Mouse (Mus musculus) ES-Bruce4 (cell line): ENCODE measurements around the gene Cyb5r4. TPM values are rescaled to one million over a fixed set of nuclear protein-coding genes. Genes with fewer than 3 reads are reported as not detected.

Experiments used
- H3K27ac ChIP-seq: 2 replicates; pipeline ENCODE4 v1.5.1; 2012; ENCODE audit warnings: low read length, inconsistent platforms; ENCODE audit not compliant: insufficient read depth
- H3K27me3 ChIP-seq: 2 replicates; pipeline ENCODE4 v1.6.1; 2012; ENCODE audit warnings: mild to moderate bottlenecking, low read length, inconsistent platforms; ENCODE audit not compliant: control insufficient read depth, poor library complexity, insufficient read depth, severe bottlenecking
- H3K36me3 ChIP-seq: 2 replicates; pipeline ENCODE4 v1.6.1; 2012; ENCODE audit warnings: inconsistent platforms, mild to moderate bottlenecking, low read length, moderate library complexity; ENCODE audit not compliant: control insufficient read depth, poor library complexity, insufficient read depth, severe bottlenecking
- H3K4me1 ChIP-seq: one replicate; pipeline ENCODE4 v1.8.1; 2011; ENCODE audit warnings: low read length; ENCODE audit not compliant: control insufficient read depth, insufficient read depth
- H3K4me3 ChIP-seq: 2 replicates; pipeline ENCODE4 v1.5.1; 2011; ENCODE audit warnings: low read depth, mild to moderate bottlenecking, low read length
- H3K9ac ChIP-seq: 2 replicates; pipeline ENCODE4 v1.6.1; 2012; ENCODE audit warnings: low read depth, mild to moderate bottlenecking, inconsistent platforms; ENCODE audit not compliant: poor library complexity, severe bottlenecking
- H3K9me3 ChIP-seq: replicated peaks from 2 replicates; pipeline ENCODE4 v1.6.1; 2012; ENCODE audit warnings: mild to moderate bottlenecking, low read length, inconsistent platforms; ENCODE audit not compliant: control insufficient read depth, poor library complexity, insufficient read depth, severe bottlenecking
- CTCF ChIP-seq: IDR thresholded peaks from one replicate; pipeline ENCODE4 v1.8.1; 2011; ENCODE audit warnings: low read depth, low read length
- EP300 ChIP-seq: IDR thresholded peaks from 2 replicates; pipeline ENCODE4 v1.6.1; 2011; ENCODE audit warnings: low read depth, low read length; ENCODE audit not compliant: insufficient read depth
- POLR2A ChIP-seq: IDR thresholded peaks from one replicate; pipeline ENCODE4 v1.8.1; 2011; ENCODE audit warnings: low read length; ENCODE audit not compliant: insufficient read depth
- polyA plus RNA-seq: library from polyadenylated mRNA; stranded (reverse); fragments of >200 nt; gene quantifications from 2 replicates; pipeline ENCODE4 v1.2.4, GENCODE M21; 2011; ENCODE audit warnings: low read depth; ENCODE audit not compliant: missing spikeins, insufficient read depth, insufficient read length

The Cyb5r4 gene
- polyA plus RNA-seq, 1 experiment, result 51.0 TPM

- TF ChIP-seq POLR2A, result no peak
- TF ChIP-seq EP300, result no peak
- no peak for TF ChIP-seq CTCF
- no peak overlapping the region for H3K4me3 ChIP-seq
Measured at GRCm38 (mm10) chr9:86980942-86981341, 40.9 kb upstream of the Cyb5r4 start.

GRCm38 (mm10) chr9:86981551-86981950, 40.3 kb upstream of the Cyb5r4 start:
- no peak overlapping the region for H3K9ac ChIP-seq
- no peaks in the 10 kb centered on the region for H3K27me3 ChIP-seq

More at GRCm38 (mm10) chr9:86980942-86981341, 40.9 kb upstream of the Cyb5r4 start:
- Histone ChIP-seq H3K9me3 (no peaks in the 10 kb centered on the region), H3K4me1 (no peaks in the 10 kb centered on the region), H3K27ac (no peak overlapping the region), H3K27me3 (no peaks in the 10 kb centered on the region), H3K9ac (no peak overlapping the region), H3K36me3 (no peaks in the 10 kb centered on the region)

GRCm38 (mm10) chr9:86984583-86984982, 37.2 kb upstream of the Cyb5r4 start:
- H3K4me1 ChIP-seq, result no peaks in the 10 kb centered on the region
- no peaks in the 10 kb centered on the region for H3K9me3 ChIP-seq
- H3K27me3 ChIP-seq, result no peaks in the 10 kb centered on the region
- TF ChIP-seq CTCF (no peak), EP300 (no peak), POLR2A (no peak)
- H3K27ac ChIP-seq, result no peak overlapping the region
- H3K9ac ChIP-seq, result no peak overlapping the region
- H3K4me3 ChIP-seq, result no peak overlapping the region
- H3K36me3 ChIP-seq, result no peaks in the 10 kb centered on the region

More at GRCm38 (mm10) chr9:86981551-86981950, 40.3 kb upstream of the Cyb5r4 start:
- no peaks in the 10 kb centered on the region for H3K9me3 ChIP-seq
- no peak overlapping the region for H3K27ac ChIP-seq
- no peaks in the 10 kb centered on the region for H3K4me1 ChIP-seq
- H3K4me3 ChIP-seq, result no peak overlapping the region
- TF ChIP-seq POLR2A (no peak), CTCF (no peak), EP300 (no peak)
- H3K36me3 ChIP-seq, result no peaks in the 10 kb centered on the region

GRCm38 (mm10) chr9:86985105-86985504, 36.7 kb upstream of the Cyb5r4 start:
- Histone ChIP-seq H3K36me3 (no peaks in the 10 kb centered on the region), H3K4me3 (no peak overlapping the region), H3K4me1 (no peaks in the 10 kb centered on the region), H3K27me3 (no peaks in the 10 kb centered on the region), H3K9me3 (no peaks in the 10 kb centered on the region), H3K9ac (no peak overlapping the region), H3K27ac (no peak overlapping the region)
- TF ChIP-seq EP300 (no peak), POLR2A (no peak), CTCF (no peak)

- no peak overlapping the region for H3K9ac ChIP-seq
- no peak overlapping the region for H3K4me3 ChIP-seq
- H3K36me3 ChIP-seq, result no peaks in the 10 kb centered on the region
- no peaks in the 10 kb centered on the region for H3K4me1 ChIP-seq
- no peak overlapping the region for H3K27ac ChIP-seq
- no peaks in the 10 kb centered on the region for H3K9me3 ChIP-seq
- no peaks in the 10 kb centered on the region for H3K27me3 ChIP-seq
- TF ChIP-seq CTCF (no peak), EP300 (no peak), POLR2A (no peak)
Measured at GRCm38 (mm10) chr9:86986703-86987296, 35.0 kb upstream of the Cyb5r4 start.

GRCm38 (mm10) chr9:86989822-86990221, 32.0 kb upstream of the Cyb5r4 start:
- TF ChIP-seq POLR2A (no peak), CTCF (no peak), EP300 (no peak)
- Histone ChIP-seq H3K36me3 (no peaks in the 10 kb centered on the region), H3K4me3 (no peak overlapping the region), H3K9me3 (no peaks in the 10 kb centered on the region), H3K9ac (no peak overlapping the region), H3K4me1 (no peaks in the 10 kb centered on the region), H3K27ac (no peak overlapping the region), H3K27me3 (no peaks in the 10 kb centered on the region)
